Mouse (Mus musculus): ENCODE data around the gene Tspan17.

The Tspan17 gene

GRCm38 (mm10) chr13:54806434-54806976 lies 17.3 kb downstream of the Tspan17 start:
- no peak for DNase-seq (ENCODE audit: low spot score)

GRCm38 (mm10) chr13:54808067-54808466 lies 18.9 kb downstream of the Tspan17 start:
- DNase-seq (ENCODE audit: low spot score), result no peak

- no peak for DNase-seq (ENCODE audit: low spot score)
Observed at GRCm38 (mm10) chr13:54811476-54811875, 22.3 kb downstream of the Tspan17 start.

- DNase-seq (ENCODE audit: low spot score), result no peak
Observed at GRCm38 (mm10) chr13:54813381-54813780, 24.2 kb downstream of the Tspan17 start.

GRCm38 (mm10) chr13:54818399-54819254 lies 29.4 kb downstream of the Tspan17 start:
- no peak for DNase-seq (ENCODE audit: low spot score)

GRCm38 (mm10) chr13:54821106-54821505 lies 31.9 kb downstream of the Tspan17 start:
- no peak for DNase-seq (ENCODE audit: low spot score)

GRCm38 (mm10) chr13:54821931-54822330 lies 32.8 kb downstream of the Tspan17 start:
- DNase-seq (ENCODE audit: low spot score), result no peak

GRCm38 (mm10) chr13:54824111-54824931 lies 35.1 kb downstream of the Tspan17 start:
- no peak for DNase-seq (ENCODE audit: low spot score)

GRCm38 (mm10) chr13:54827992-54828391 lies 38.8 kb downstream of the Tspan17 start:
- no peak for DNase-seq (ENCODE audit: low spot score)

GRCm38 (mm10) chr13:54828508-54828907 lies 39.3 kb downstream of the Tspan17 start:
- no peak for DNase-seq (ENCODE audit: low spot score)

GRCm38 (mm10) chr13:54829450-54829849 lies 40.3 kb downstream of the Tspan17 start:
- no peak for DNase-seq (ENCODE audit: low spot score)

- no peak for DNase-seq (ENCODE audit: low spot score)
Observed at GRCm38 (mm10) chr13:54836351-54837030, 47.3 kb downstream of the Tspan17 start.

GRCm38 (mm10) chr13:54837061-54837460 lies 47.9 kb downstream of the Tspan17 start:
- DNase-seq (ENCODE audit: low spot score), result no peak

- DNase-seq (ENCODE audit: low spot score), result no peak
Observed at GRCm38 (mm10) chr13:54837471-54837889, 48.3 kb downstream of the Tspan17 start.

- no peak for DNase-seq (ENCODE audit: low spot score)
Observed at GRCm38 (mm10) chr13:54838540-54838939, 49.4 kb downstream of the Tspan17 start.

GRCm38 (mm10) chr13:54839211-54839610 lies 50.0 kb downstream of the Tspan17 start:
- no peak for DNase-seq (ENCODE audit: low spot score)

- no peak for DNase-seq (ENCODE audit: low spot score)
Observed at GRCm38 (mm10) chr13:54844579-54844978, 55.4 kb downstream of the Tspan17 start.

All from urinary bladder, postnatal 10 days (tissue).